Mouse (Mus musculus) heart, embryonic 15.5 days (tissue): Measurements from ENCODE around the gene Tmem240. TPM values are rescaled to one million over a fixed set of nuclear protein-coding genes. Genes with fewer than 3 reads are reported as not detected.
"Not testable (repeated sequence)": the region's sequence is repeated elsewhere in the genome, so short reads cannot be mapped to it uniquely, and the experiment has no call there.

ENCODE experiments used
- ATAC-seq: fragments of 200-750 bp; cut with Nextera tagmentation; replicated peaks from 2 replicates; pipeline ENCODE4 v1.8.0; 2017; ENCODE audit warnings: low read depth, moderate TSS enrichment; ENCODE audit not compliant: insufficient number of reproducible peaks, insufficient read depth, low FRiP score
- H3K27ac ChIP-seq: fragments of 300-500 bp; sonication (generic); 2 replicates; pipeline ENCODE4 v1.5.1; 2015; ENCODE audit warnings: mild to moderate bottlenecking, inconsistent platforms
- H3K27me3 ChIP-seq: fragments of 300-500 bp; sonication (generic); 2 replicates; pipeline ENCODE4 v1.6.1; 2015; ENCODE audit warnings: inconsistent platforms
- H3K36me3 ChIP-seq: fragments of 300-500 bp; sonication (generic); 2 replicates; pipeline ENCODE4 v1.6.1; 2015; ENCODE audit warnings: mild to moderate bottlenecking, inconsistent platforms
- H3K4me1 ChIP-seq: fragments of 300-500 bp; sonication (generic); replicated peaks from 2 replicates; pipeline ENCODE4 v1.6.1; 2015; ENCODE audit warnings: inconsistent platforms
- H3K4me2 ChIP-seq: fragments of 300-500 bp; sonication (generic); 2 replicates; pipeline ENCODE4 v1.6.1; 2015; ENCODE audit warnings: inconsistent platforms, mild to moderate bottlenecking, moderate library complexity
- H3K4me3 ChIP-seq: fragments of 300-500 bp; sonication (generic); 2 replicates; pipeline ENCODE4 v1.5.1; 2015; ENCODE audit warnings: mild to moderate bottlenecking, inconsistent platforms
- H3K9ac ChIP-seq: fragments of 300-500 bp; sonication (generic); 2 replicates; pipeline ENCODE4 v1.6.1; 2015; ENCODE audit warnings: mild to moderate bottlenecking, inconsistent platforms
- H3K9me3 ChIP-seq: fragments of 300-500 bp; sonication (generic); replicated peaks from 2 replicates; pipeline ENCODE4 v1.6.1; 2016; ENCODE audit warnings: inconsistent platforms
- WGBS: fragments of 180-500 bp; shearing (Covaris S2); methylation state at CpG from one replicate; pipeline ENCODE4 v1.1.7; 2015; ENCODE audit warnings: mixed read lengths; 5-methylcytosine and 5-hydroxymethylcytosine counted together
- polyA plus RNA-seq: library from polyadenylated mRNA; unstranded; fragments of >200 nt; fragmentation: Nextera tagmentation; extraction: Ambion mirVana; gene quantifications from 2 replicates; pipeline ENCODE4 v1.2.1, GENCODE M21; 2015

Gene Tmem240
- 0.53 and 0.56 TPM in 2 replicates for polyA plus RNA-seq

DNA sequence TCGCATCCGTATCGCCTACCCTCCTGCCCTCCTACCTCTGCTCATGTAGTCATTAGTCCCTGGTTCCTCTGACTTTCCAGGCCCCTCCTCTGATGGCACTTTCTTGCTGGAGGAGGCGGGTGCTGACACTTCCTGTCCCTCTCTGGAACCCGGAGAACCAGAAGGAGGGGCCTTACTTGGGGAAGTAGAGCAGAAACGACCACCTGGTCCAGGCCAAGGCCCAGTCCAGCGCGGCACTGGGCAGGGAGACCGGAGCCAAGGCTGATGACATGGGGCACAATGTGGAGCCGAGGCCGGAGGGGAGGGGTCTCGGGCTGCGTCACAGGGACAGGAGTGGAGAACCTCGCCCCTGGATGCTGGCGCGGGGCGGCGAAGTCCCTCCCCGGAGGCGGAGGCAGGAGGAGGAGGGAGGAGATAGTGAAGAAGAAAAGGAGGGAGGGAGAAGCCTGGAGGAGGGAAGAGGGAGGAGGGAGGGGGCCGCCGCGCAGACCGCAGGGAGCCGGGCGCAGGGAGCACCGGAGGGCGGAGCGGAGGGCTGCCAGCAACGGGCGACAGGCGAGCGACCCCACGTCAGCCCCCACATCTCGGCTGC is at the start of gene Tmem240:
Gene Tmem240 (plus strand): TSS at position 451 of the 592 bp plus-strand sequence.
- Histone ChIP-seq H3K4me3 (peak within 1 kb of the TSS; percentile 86), H3K27me3 (no peaks in the 10 kb centered on the region), H3K9ac (peak within 1 kb of the TSS; percentile 77), H3K4me2 (peak within 1 kb of the TSS; percentile 95), H3K36me3 (no peaks in the 10 kb centered on the region; the same call in 1 of the 2 replicates), H3K9me3 (no peaks in the 10 kb centered on the region), H3K27ac (peak within 1 kb of the TSS; percentile 87), H3K4me1 (peaks cover 25% of the 10 kb centered on the region)
- 2% methylated on average over 19 of the region's 35 CpGs for WGBS
- ATAC-seq: peak; percentile 88

DNA sequence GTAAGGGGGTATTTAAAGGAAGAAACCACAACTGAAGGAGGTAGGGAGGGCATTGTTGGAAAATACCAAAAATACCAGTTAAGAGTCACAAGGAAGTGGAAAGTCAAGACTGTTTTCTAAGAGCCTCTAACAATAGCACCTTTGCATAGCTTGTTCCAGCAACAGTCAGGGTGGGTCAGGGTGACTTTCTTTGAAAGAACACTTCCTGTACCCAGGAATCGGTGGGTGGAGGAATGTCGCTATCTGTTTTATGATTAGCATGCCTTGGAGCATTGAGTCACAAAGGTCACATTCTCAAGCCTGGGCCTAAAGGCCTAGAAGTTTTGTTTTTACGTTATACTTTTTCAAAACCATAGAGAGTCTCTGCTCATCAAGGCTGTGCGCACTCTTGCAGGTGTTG is 46.8 kb upstream of the Tmem240 start:
- H3K9ac ChIP-seq, H3K36me3 ChIP-seq, ATAC-seq, H3K9me3 ChIP-seq, H3K4me2 ChIP-seq, H3K4me1 ChIP-seq, H3K27me3 ChIP-seq, H3K4me3 ChIP-seq, H3K27ac ChIP-seq: not testable (repeated sequence)
- 69% methylated on average over 4 of the region's 4 CpGs for WGBS

DNA sequence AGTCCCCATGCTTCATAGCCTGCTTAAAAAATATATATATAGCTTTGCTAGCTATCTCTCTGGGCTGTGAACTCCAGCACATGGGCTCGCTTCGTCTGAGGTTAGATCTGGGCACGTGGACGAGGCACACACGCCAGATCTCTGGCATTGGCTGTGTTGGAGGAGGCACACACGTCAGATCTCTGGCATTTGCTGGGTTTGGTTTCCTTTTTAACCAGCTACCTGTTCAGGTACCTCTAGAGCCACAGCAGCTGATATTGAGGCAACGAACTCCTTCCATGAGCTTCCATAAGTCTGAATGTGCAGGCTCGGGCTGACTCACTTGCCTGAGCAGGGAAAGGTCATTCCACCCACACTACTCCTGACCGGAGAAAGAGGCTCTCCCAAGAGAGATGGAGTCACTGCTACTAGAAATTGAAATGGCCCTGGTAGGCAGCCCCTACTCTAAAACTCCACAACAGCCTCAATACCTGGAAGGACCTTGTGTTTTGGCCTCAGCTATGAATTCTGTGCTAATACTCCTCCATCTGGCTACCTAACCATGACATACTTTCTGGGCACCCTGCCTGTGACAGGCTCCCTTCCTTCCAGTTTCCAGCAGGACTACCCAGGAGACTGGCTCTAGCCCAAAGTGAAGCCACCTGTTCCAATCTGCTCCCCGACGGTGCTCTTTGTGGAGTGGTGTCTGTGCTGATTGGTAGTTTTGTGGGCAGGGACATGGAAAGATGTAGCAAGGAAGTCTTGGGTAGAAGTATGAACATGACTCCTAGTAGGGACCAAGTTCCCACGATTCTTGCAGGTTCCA is 43.8 kb upstream of the Tmem240 start:
- H3K4me2 ChIP-seq: no peak overlapping the region
- WGBS: 69% methylated on average over 12 of the region's 12 CpGs

DNA sequence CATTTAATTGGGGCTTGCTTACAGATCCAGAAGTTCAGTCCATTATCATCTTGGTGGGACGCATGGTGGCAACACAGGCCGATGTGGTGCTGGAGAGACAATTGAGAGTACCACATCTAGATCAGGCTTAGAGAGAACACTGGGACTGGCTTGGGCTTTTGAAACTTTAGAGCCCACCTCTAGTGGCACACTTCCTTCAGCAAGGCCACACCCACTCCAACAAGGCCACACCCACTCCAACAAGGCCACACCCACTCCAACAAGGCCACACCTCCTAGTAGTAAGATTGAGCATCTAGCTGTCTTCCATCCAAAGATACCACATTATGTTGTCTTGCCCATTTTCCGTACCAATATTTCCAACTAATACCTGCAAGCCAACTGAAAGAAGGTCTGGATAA is 42.2 kb upstream of the Tmem240 start:
- 97% methylated on average over 3 of the region's 3 CpGs for WGBS
- H3K27ac ChIP-seq: no peak overlapping the region
- no peak for ATAC-seq
- peaks cover 17% of the 10 kb centered on the region for H3K4me1 ChIP-seq
- peaks cover 24% of the 10 kb centered on the region; the same call in 1 of the 2 replicates for H3K27me3 ChIP-seq
- no peak overlapping the region for H3K9ac ChIP-seq
- H3K4me3 ChIP-seq: no peak overlapping the region
- H3K9me3 ChIP-seq: no peaks in the 10 kb centered on the region
- no peak overlapping the region for H3K4me2 ChIP-seq
- H3K36me3 ChIP-seq: no peaks in the 10 kb centered on the region

More for the DNA sequence above, 43.8 kb upstream of the Tmem240 start:
- no peaks in the 10 kb centered on the region for H3K9me3 ChIP-seq
- H3K27me3 ChIP-seq: peaks cover 25% of the 10 kb centered on the region; the same call in 1 of the 2 replicates
- peaks cover 13% of the 10 kb centered on the region for H3K4me1 ChIP-seq
- no peak overlapping the region for H3K27ac ChIP-seq
- no peaks in the 10 kb centered on the region for H3K36me3 ChIP-seq
- no peak for ATAC-seq
- H3K9ac ChIP-seq: no peak overlapping the region
- no peak overlapping the region for H3K4me3 ChIP-seq

DNA sequence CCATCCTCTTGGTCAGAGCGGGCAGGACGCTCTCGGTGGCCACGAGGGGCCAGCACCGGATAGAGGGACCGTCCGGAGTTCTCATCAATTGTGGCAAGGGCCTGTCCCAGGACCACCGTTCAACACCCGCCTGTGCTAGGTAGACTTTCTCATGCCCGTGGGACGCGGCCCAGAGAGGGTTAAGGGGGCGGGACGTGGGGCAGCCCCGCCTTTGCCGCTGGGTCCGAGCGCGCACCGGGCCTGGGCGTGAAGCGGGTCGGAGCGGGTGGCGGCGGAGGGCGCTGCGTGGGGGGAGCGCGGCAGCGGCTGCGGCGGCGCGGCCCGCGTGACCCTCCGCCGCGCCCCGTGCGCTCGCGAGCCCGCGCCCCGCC is 40.5 kb upstream of the Tmem240 start, which contains the start of gene Fndc10:
Gene Fndc10 (plus strand): TSS at position 232 of the 371 bp plus-strand sequence.
- H3K9me3 ChIP-seq: no peaks in the 10 kb centered on the region
- peak within 1 kb of the TSS; percentile 67 for H3K9ac ChIP-seq
- peak; percentile 76 for ATAC-seq
- peaks cover 17% of the 10 kb centered on the region for H3K4me1 ChIP-seq
- H3K36me3 ChIP-seq: no peaks in the 10 kb centered on the region
- H3K4me2 ChIP-seq: peak within 1 kb of the TSS; percentile 99
- peak within 1 kb of the TSS; percentile 74 for H3K4me3 ChIP-seq
- no peak within 1 kb of the TSS; the same call in 1 of the 2 replicates for H3K27ac ChIP-seq
- WGBS: under 1% methylated on average over 47 of the region's 47 CpGs
- H3K27me3 ChIP-seq: peaks cover 24% of the 10 kb centered on the region; the same call in 1 of the 2 replicates

DNA sequence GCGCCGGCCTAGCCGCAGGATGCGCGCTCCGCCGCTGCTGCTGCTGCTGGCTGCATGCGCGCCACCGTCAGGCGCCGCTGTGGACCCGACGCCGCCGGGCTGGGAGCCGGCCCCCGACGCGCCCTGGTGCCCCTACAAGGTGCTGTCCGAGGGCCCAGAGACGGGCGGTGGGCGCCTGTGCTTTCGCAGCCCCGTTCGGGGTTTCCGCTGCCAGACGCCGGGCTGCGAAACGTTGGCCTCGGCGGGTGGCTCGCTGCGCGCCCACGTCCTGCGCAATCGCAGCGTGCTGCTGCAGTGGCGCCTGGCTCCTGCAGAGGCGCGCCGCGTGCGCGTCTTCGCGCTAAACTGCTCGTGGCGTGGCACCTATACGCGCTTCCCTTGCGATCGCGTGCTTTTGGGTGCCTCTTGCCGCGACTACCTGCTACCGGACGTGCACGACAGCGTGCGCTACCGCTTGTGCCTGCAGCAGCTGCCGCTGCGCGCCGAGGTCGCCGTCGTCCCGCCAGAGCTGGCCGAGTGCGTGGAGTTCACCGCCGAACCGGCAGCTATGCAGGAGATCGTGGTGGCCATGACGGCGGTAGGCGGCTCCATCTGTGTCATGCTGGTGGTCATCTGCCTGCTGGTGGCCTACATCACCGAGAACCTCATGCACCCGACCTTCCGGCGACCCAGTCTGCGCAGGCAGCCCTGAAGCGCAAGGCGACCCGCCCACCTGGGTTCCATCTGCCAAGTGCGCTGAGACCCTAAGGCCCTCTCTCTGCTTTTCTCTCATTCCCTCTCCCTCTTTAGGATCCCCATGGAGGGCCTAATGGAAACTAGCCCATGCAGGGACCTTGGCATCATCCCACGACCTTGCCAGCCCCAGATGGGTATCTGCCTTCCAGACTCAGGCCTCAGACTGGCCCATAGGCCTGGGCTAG is 39.9 kb upstream of the Tmem240 start:
- Histone ChIP-seq H3K4me1 (peaks cover 17% of the 10 kb centered on the region), H3K36me3 (no peaks in the 10 kb centered on the region), H3K9ac (peak overlapping the region; percentile 67), H3K4me2 (peak overlapping the region; percentile 99), H3K9me3 (no peaks in the 10 kb centered on the region), H3K4me3 (peak overlapping the region; percentile 74), H3K27ac (no peak overlapping the region; the same call in 1 of the 2 replicates), H3K27me3 (peaks cover 24% of the 10 kb centered on the region; the same call in 1 of the 2 replicates)
- peak; percentile 69 for ATAC-seq
- 2% methylated on average over 88 of the region's 92 CpGs for WGBS

GRCm38 (mm10) chr4:155695531-155696062 is 39.0 kb upstream of the Tmem240 start:
- WGBS: 82% methylated on average over 4 of the region's 4 CpGs
- H3K4me3 ChIP-seq: peak overlapping the region; percentile 74
- peaks cover 17% of the 10 kb centered on the region for H3K4me1 ChIP-seq
- peaks cover 24% of the 10 kb centered on the region; the same call in 1 of the 2 replicates for H3K27me3 ChIP-seq
- ATAC-seq: no peak
- no peaks in the 10 kb centered on the region for H3K36me3 ChIP-seq
- peak overlapping the region; percentile 99 for H3K4me2 ChIP-seq
- peak overlapping the region; percentile 67; the same call in 1 of the 2 replicates for H3K9ac ChIP-seq
- no peaks in the 10 kb centered on the region for H3K9me3 ChIP-seq
- H3K27ac ChIP-seq: no peak overlapping the region

GRCm38 (mm10) chr4:155696261-155697255 is 38.0 kb upstream of the Tmem240 start:
- Histone ChIP-seq H3K9me3 (no peaks in the 10 kb centered on the region), H3K36me3 (no peaks in the 10 kb centered on the region), H3K27ac (no peak overlapping the region), H3K4me1 (peaks cover 17% of the 10 kb centered on the region), H3K9ac (no peak overlapping the region), H3K4me2 (no peak overlapping the region), H3K4me3 (no peak overlapping the region), H3K27me3 (peaks cover 21% of the 10 kb centered on the region; the same call in 1 of the 2 replicates)
- 62% methylated on average over 16 of the region's 16 CpGs for WGBS
- ATAC-seq: no peak

GRCm38 (mm10) chr4:155700425-155700824 is 34.2 kb upstream of the Tmem240 start:
- Histone ChIP-seq H3K4me1 (peaks cover 8% of the 10 kb centered on the region; the same call in 1 of the 2 replicates), H3K9ac (no peak overlapping the region), H3K4me2 (no peak overlapping the region), H3K9me3 (no peaks in the 10 kb centered on the region), H3K36me3 (no peaks in the 10 kb centered on the region), H3K27ac (no peak overlapping the region), H3K4me3 (no peak overlapping the region), H3K27me3 (0 out of 2 replicates have a peak, but pooled peaks cover 6% of the 10 kb centered on the region)
- ATAC-seq: no peak

GRCm38 (mm10) chr4:155703425-155703929 is 31.1 kb upstream of the Tmem240 start:
- WGBS: 98% methylated on average over 4 of the region's 4 CpGs
- Histone ChIP-seq H3K9me3 (no peaks in the 10 kb centered on the region), H3K4me3 (no peak overlapping the region), H3K36me3 (no peaks in the 10 kb centered on the region), H3K4me2 (no peak overlapping the region), H3K4me1 (peaks cover 15% of the 10 kb centered on the region), H3K27ac (no peak overlapping the region), H3K27me3 (no peaks in the 10 kb centered on the region), H3K9ac (no peak overlapping the region)
- ATAC-seq: no peak
